Mouse (Mus musculus): ENCODE results near the gene Ryr1.

Ryr1 gene

DNA sequence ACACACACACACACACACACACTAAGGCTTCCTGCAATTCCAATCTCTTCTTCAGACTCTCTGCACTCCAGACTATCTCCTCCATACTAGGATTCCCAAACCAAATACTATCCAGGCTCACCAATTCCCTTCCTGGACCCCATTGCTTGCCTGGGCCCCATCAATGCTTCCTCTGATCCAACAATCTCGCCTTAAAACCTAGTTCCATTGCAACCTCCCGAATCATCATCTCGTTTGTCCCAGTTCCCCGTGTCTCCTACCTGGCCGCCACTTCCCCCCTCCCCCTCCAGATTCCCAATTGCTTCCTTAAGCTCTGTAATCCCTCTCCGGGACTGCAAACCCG is 163.4 kb downstream of the Ryr1 start:
- DNase-seq (ENCODE audit: low spot score): no peak

DNA sequence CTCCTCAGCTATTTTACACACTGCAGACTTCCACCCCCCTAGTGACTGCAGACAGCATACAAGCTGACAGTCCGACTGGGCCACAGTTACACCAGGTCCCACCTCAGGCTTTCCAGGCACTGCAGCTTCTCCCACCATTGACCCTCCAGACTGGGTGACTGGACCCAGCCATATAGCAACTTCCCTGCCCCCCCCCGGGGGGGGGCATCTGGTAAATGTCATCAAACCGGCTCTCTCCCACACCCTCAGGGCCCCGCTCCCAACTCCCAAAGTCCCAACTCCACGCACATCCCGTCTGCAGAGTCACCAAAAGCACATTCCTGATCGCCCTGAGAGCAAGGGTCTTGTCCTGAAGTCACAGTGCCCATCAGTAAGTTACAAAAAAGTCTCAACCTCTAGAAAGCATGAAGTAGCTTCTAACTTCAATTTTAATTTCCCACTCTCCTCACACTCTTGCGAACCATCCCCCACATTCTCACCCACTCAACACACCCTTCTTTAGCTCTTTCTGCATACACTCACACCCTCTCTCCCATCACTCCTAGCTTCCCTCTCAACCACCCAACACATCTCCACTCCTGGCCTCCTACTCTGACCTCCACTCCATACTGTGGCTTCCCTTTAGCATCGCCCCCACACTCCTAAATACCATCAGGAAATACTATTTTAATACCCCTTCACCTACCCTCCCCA is 164.5 kb downstream of the Ryr1 start:
- DNase-seq (ENCODE audit: low spot score): no peak

DNA sequence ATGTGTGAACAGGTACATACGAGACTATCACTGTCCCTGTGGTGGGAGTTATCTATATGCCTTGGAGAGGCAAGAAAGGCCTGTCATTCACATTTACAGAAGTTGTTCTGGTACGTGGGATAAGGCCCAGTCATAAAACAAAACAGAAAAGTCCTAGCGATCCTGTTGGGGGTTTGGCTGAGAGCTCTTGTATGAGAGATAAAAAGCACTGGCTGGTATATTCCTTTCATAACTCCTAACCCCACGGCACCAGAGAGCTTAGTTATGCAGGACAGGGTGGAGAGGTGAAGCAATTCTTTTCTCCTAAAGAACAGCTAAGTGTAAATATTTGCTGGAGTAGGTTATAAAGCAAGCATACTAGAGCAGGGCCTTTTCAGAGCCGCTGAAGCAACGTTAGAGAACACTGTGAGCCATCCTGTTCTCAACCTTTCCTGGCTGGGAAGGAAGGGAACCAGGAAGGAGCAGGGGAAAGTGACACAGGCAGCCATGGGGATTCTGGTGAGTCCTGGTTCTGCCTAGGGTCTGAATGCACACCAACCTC is 165.4 kb downstream of the Ryr1 start:
- DNase-seq (ENCODE audit: low spot score): no peak

DNA sequence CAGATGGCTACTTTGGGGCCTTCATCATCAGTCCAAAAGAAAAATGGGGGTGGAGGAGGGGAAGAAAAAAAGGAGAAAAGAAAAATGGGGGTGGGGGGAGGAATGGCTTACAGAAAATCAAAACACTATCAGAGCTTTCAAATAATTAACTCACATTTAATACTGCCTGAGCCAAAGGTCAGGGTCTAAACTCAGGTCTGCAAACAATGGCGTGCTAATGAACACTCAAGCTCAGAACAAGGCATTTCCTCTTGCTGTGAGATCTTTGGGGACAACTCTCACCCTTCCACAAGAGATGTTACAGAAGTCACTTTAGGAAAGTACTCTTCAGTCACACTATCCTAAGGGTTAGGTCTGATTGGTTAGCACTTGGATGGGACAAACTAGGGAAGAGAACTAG is 166.2 kb downstream of the Ryr1 start:
- no peak for DNase-seq (ENCODE audit: low spot score)

DNA sequence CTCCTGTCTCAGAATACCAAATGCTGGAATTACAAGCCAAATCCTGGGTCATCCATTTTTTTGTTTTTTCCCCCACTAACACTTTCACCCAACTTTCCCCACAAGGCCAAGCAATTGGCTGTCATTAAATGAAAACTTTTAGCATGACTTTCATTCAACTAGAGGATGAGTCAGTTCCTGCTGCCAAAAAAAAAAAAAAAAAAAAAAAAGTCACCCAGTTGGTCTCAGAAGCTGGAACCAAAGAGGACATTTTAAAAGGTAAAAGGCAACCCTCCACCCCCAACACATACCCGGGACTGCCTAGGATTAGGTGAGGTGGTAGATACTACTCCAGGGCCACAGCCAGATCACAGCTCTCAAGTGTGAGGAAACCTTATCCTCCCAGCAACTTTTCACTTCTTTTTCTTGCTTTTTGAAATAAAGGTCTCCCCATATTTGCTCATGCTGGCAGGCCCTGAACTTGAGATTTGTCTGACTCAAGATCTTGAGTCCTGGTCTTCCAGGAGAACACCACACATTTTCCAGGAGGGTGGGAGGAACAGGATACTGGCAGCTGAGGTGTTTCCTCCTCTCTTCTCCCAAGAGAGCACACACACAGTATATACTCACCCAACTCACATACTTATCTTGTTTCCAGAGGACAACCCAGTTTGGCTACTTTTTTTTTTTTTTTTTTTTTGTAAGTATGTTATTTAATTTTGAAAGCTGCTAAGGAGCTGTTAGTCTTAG is 166.8 kb downstream of the Ryr1 start:
- no peak for DNase-seq (ENCODE audit: low spot score)

DNA sequence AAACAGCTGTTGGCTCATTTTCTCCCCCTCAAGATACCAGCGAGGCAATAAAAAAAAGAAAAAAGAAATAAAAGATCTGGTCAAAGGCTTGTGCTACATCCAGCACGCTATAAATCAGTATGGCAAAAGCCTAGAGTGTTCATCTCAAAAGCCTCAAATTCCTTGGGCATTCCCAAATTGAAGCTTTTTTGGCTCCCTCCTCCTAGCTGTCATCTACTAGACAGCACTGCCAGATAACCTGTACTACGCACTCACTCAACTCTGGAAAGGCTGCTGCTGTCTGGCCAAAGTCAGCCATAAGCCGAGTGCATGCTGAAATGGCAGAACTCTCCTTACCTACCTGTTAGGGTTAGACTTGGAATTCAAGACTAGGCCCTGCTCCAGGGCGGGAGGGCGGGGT is 167.7 kb downstream of the Ryr1 start:
- DNase-seq (ENCODE audit: low spot score): no peak

DNA sequence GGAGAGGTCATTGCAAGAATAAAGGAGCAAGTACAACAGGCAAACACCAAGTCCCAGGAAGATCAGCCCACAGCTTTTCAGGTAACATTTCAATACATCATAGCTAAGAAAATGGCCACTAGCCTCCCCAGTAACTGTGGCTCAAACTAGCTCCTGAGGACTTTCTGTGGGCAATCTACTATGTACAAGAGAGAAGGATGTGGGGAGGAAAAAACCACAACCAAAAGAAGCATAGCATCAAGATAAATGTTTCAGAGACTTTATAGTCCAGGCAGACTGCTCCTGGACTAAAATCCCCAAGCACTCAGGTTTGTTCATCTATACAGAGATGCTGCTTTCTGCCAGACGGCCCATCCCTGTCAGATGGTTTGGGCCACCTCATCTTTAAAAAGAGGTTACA is 168.7 kb downstream of the Ryr1 start:
- DNase-seq (ENCODE audit: low spot score): no peak

DNA sequence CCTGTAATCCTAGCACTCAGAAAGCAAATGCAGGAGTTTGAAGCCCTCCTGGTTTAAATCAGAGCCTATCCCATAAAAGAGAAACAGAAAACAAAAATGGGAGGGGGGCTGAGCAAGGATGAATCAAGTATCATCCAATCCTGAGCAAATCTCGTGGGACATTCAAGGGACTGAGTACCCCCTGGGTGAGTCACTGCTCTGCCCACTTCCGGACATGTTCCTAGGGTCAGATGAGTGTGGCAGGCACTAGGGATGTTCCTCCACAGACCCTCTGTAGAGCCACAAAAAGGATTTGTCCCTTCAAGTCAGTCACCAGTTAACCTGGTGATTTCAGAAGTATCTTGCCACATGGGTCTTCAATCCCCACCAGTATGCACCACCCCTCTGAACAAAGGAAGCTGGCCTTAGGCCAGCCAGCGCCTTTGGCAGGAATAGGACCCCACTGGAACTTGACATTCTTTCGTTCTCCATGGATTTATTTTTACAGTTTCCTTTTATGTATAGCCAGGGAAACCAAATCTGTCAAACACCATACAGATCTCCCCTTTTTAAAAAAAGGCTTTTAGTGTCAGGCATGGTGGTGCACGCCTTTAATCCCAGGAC is 169.6 kb downstream of the Ryr1 start:
- DNase-seq (ENCODE audit: low spot score): no peak

DNA sequence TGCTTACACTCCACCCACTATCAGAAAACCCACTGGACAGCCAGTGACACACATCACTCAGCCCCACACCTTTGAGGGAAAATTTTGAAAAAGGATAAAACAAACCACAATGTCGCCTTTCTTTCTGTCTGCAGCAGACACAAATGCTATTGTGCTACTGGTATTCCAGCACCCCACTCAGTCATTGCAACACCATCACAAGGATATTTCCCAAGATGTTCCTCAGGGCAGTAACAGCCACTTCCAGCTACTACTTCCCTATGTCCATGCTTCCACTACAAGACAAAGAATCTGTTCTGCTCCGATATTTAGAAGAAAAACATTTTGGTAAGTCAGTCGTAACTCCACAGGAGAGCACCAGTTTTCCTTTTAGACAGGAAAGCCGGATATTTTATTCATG is 170.2 kb downstream of the Ryr1 start:
- DNase-seq (ENCODE audit: low spot score): no peak

DNA sequence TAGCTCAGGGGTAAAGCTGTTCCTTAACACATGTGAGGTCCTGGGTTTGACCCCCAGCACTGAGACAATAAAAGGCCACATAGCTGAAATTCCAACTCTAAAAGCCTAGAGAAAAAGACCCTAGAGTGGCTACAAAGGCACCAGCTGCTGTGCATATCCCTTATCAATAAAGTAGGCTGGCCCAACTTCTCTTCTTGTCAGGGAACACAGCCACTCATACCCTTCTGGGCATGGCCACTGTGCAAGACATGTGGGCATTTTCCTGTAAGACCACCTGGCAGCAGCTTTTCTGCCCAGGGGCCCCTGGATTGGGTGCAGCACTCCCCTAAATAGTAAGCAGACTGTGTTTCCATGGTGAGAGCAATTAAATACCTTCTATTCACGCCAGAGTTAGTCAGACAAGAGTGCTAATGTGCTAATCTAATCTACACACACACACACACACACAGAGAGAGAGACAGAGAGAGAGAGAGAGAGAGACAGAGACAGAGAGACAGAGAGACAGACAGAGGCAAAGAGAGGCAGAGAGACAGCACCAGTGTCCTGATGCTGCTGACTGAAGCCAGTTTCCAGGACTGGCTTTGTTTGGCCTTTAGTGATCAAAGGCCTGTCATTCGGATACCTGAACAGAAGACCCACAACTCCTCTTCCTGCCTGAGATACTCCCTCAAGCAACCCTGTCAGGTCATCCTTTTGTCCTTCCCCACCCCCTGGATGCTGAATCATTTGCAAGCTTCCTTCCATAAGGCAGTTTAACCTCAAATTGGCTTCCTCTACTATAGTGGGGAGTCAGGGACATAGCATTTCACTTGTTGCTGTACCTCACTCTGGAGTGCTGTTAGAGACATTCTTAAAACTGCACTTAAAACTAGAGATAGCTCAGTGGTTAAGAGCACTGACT is 171.3 kb downstream of the Ryr1 start:
- peak; percentile 68 for DNase-seq (ENCODE audit: low spot score)

All from c-Kit-positive CD71-positive TER-119-positive erythroid progenitor cells, embryonic 14.5 days (primary cell).